Mouse (Mus musculus): ENCODE measurements at regions not wholly inside any gene's neighbourhood (a gene's known extent, or its start where the extent isn't known, plus 50 kb on each side); places are given as distances from the start of the nearest gene placed in this dataset.

GRCm38 (mm10) chr9:91561331-91561730 is 195.7 kb upstream of the Zic1 start:
- no peak for DNase-seq (ENCODE audit: low read depth)

- DNase-seq (ENCODE audit: low read depth): no peak
Observed at GRCm38 (mm10) chr9:91559794-91560193, 194.2 kb upstream of the Zic1 start.

GRCm38 (mm10) chr9:91547051-91547450 is 181.4 kb upstream of the Zic1 start:
- no peak for DNase-seq (ENCODE audit: low read depth)

GRCm38 (mm10) chr9:91545402-91545801 is 179.8 kb upstream of the Zic1 start:
- no peak for DNase-seq (ENCODE audit: low read depth)

DNA sequence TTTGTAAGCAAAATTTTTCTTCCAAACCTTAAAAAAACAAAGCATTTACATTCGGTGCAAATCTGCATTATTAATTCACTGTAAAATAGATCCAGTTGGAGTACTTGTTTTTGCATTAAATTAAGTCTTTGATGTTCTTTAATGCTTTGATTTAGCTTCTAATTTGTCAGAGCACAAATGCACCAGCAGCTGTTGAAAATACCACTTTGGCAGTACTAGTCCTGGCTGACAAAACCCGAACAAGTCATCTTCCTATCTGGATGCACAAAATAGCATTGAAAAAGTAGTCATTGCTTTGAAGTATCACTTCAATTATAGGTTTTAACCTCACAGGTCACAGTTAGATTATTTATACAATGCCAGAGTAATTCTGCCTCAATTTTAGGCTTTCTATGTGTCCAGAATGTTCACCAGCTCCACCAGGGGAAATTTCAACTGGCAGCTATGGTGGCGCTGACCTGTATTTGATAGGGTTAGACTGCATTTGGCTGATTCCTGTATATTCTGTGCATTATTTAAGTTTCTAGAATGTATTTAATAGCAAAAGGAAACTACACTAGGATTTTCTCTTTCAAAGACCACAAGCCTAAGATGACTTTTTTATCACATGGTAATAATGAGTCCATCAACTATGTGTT is 163.3 kb upstream of the Zic1 start:
- DNase-seq (ENCODE audit: low read depth): no peak

GRCm38 (mm10) chr9:91528388-91528787 is 162.8 kb upstream of the Zic1 start:
- DNase-seq (ENCODE audit: low read depth): no peak

DNA sequence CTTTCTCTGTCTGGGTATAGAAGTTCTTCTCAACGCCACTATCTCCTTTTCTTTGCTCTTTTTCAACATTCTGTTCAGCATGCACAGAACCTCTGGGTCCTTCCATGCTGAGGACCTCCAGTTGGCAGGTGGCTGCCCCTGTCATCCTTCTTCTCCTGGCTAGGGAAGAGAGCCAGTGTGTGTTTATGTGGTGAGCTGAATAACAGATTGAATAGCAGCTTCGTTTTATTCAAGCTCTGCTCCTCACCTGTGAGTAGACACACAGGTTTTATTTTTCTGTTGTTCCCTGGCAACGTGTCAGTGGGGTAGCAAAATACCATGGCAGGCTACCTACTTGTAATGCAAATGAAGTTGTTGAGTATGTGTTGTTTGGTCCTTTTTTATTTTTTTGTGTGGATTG is 154.9 kb upstream of the Zic1 start:
- no peak for DNase-seq (ENCODE audit: low read depth)

DNA sequence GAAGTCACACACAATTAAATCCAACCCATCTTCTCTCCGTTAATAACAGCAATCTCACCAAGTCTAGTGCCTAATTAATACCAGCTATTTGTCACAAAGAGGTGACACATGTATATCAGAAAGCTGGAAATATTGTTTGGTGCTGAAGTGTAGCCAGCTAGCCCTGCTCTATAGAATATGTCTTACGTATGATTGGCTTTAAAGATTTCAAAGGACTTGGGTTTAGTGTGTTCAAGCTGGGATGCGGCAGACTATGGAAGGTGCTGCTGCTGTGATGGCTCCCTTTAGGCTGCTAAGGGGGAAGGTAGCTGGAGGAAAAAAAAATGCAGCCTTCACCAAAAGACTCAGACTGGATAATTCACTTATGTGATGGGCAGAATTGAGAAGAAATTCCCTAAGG is 144.1 kb upstream of the Zic1 start:
- no peak for DNase-seq (ENCODE audit: low read depth)

- DNase-seq (ENCODE audit: low read depth): no peak
Observed at GRCm38 (mm10) chr9:91503657-91504329, 138.2 kb upstream of the Zic1 start.

- DNase-seq (ENCODE audit: low read depth): no peak
Observed at GRCm38 (mm10) chr9:91476596-91476995, 111.0 kb upstream of the Zic1 start.

GRCm38 (mm10) chr9:91462713-91463425 is 97.3 kb upstream of the Zic1 start:
- no peak for DNase-seq (ENCODE audit: low read depth)

- DNase-seq (ENCODE audit: low read depth): peak; percentile 2
Observed at GRCm38 (mm10) chr9:91459921-91460320, 94.3 kb upstream of the Zic1 start.

DNA sequence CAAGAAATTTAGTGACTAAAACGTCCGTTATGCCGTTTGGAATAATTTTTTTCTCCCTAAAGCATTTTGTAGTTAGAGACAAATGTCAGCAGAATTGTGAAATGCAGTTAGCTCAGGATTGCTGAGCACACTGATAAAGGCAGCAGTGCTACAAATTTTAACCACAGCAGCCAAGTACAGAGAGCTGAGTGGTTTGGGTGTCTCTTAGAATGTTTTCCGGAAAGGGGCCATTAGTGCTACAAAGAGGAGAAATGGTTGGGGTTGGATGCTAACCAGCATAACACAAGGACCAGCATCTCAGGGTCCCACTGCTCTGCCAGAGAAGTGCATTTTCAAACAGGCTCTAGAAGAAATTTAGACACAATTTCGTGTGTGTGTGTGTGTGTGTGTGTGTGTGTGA is 91.2 kb upstream of the Zic1 start:
- DNase-seq (ENCODE audit: low read depth): no peak

- no peak for DNase-seq (ENCODE audit: low read depth)
Observed at GRCm38 (mm10) chr9:91456253-91456823, 90.7 kb upstream of the Zic1 start.

DNA sequence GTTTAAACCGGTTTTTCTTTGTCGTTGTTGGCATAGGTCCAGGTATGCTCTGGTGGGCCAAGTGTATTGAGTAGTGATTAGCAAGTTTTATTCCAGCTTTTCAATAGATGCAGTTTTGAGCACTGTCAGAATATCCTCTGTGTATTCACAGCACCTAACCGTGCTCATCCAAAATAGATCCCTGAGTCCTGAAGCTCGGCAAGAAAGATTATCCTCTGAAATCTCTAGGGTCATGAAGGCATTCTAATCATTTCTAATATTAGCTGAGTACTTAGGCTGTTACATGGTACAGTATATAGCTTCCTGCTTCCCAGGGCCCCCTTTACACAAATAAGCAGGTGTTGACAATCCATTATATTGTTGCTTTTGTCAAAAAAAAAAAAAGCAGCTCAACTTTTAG is 73.5 kb upstream of the Zic1 start:
- no peak for DNase-seq (ENCODE audit: low read depth)
